Mouse (Mus musculus) gonadal fat pad, adult 2 months (tissue): Measurements from ENCODE around the gene Ube2e3. TPM values are rescaled to one million over a fixed set of nuclear protein-coding genes. Genes with fewer than 3 reads are reported as not detected.

Source experiments
- DNase-seq: peaks from one replicate; pipeline ENCODE4 v3.0.0-alpha.2; 2012; ENCODE audit warnings: low read depth
- polyA plus RNA-seq: library from polyadenylated mRNA; depleted of rRNA; stranded (reverse); fragments of >200 nt; gene quantifications from 2 replicates; pipeline ENCODE4 v1.2.3, GENCODE M21; 2012

The Ube2e3 gene
- polyA plus RNA-seq, 1 experiment: 17.0 TPM

- no peak for DNase-seq
Observed at GRCm38 (mm10) chr2:78882743-78883433, 15.0 kb downstream of the Ube2e3 start.

GRCm38 (mm10) chr2:78886446-78886845, 18.5 kb downstream of the Ube2e3 start:
- DNase-seq: no peak

DNA sequence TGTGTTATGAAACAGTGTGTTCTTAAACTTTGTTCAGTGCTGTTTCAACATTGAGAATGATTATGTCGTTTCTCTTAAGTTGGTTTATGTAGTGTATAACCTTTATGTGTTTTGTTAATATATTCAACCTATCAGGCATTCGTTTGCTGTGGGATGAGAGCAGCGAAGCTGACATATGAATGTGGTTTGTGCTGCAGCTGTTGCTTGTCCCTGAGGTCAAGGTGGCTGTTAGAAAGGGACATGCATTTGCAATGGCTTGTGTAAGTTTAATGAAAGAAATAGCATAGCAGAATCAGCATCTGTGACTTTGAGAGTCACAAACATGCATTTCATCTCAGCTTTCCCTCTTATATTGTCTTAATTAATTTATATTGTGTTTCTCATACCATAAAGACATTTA, 20.3 kb downstream of the Ube2e3 start:
- DNase-seq: no peak

DNA sequence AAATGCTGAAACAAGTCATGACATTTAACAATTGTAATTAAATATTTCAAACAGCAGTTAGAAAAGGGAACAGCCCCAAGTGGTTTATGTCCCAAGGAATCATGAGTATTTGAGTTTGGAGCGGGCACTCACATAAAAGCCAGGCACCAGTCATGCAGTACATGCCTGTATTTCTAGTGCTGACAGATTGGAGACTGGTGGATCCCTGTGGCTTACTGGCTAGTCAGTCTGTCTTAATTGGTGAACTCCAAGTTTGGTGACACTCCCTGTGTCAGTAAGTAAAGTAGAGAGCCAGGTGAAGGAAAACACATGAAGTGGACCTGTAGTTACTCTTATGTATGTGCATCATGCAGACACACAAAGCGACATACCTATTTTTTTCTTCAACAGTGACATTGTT, 27.3 kb downstream of the Ube2e3 start:
- no peak for DNase-seq

DNA sequence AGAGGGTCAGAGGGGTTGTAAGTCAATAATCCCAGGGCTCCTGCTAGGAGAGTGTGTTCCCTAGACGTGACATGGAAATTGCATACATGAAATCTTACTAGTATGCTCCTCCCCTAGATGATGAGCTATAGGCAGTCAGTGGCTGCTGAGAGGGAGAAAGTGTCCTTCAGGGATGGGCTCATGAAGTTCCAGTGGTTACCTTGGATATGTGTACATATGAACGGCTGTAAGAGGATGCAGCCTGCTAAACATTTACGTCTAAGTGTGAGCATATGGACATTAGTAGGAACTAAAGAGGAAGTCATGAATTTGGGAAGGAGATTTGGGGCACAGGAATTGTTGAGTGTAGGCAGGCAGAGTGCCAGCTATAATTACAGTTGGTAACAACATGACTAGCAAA, 38.0 kb downstream of the Ube2e3 start:
- DNase-seq: no peak

DNA sequence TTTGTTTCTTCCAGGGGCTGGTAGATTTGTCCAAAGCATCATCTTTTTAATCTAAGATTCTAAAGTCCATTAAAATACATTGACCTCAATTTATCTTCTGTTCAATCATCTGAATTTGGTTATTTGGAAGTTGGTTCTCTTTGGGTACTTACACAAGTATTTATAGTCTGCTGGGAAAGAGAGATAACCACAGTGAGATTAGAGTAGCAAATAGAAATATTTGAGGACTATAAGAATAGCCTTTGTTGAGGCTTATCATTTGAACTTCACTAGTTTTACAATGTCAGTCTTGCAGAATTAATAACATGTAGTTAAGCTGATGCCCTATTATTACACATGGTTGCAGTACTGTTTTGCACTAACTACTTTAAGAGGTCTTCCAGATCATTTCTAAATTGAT, 43.6 kb downstream of the Ube2e3 start:
- no peak for DNase-seq

- DNase-seq: no peak
Observed at GRCm38 (mm10) chr2:78914861-78915260, 46.9 kb downstream of the Ube2e3 start.

DNA sequence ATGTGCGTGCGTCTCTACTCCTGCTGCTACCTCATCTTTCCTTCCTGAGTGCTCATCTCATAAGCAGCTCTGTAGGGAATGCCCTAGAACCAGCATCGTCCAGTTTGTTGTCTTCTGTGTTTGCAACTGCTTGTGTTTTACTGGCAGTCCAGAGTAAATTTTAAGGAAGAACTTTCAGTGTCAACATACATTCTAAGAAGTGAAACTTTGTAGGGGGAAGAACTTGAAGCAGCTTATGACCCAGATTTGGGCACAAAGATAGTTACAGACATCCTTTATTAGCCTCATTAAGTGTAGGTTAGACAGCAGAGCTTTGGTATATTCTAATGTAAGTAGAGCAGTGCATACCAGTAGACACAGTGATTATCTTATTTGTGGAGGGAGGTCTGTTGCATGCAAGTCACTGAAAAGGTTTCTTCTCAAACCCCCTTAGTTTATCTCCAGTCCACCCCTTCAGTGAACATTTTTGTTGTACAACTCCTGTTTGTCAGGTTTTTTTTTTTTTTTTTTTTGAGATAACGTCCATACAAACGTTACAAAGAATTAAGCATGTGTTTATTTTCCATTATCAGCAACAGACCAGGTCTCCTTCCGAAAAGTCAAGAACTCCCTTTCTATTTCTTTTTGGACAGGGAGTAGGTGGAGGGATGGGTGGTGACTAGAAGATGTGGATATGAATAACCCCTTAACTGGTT, 55.2 kb downstream of the Ube2e3 start:
- no peak for DNase-seq

GRCm38 (mm10) chr2:78925807-78926206, 57.9 kb downstream of the Ube2e3 start:
- no peak for DNase-seq

DNA sequence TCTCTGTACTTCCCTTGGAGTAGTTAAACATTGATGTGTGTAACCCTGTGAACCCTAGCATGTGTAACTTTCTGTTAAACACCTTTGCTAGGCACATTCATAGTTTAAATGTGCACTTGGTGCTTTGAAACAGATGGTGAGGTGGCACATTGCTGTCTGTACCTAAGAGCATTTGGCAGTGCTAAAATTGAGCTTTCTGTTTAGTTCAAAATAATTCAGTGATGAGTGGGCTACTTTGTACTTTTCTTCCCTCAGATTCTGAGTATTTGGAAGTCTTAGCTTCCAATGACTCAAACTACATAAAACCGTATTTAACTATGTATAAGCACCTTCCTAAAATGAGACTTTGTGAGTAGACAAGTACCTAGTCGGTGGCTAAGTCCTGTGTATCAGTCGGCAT, 59.7 kb downstream of the Ube2e3 start:
- DNase-seq: no peak

DNA sequence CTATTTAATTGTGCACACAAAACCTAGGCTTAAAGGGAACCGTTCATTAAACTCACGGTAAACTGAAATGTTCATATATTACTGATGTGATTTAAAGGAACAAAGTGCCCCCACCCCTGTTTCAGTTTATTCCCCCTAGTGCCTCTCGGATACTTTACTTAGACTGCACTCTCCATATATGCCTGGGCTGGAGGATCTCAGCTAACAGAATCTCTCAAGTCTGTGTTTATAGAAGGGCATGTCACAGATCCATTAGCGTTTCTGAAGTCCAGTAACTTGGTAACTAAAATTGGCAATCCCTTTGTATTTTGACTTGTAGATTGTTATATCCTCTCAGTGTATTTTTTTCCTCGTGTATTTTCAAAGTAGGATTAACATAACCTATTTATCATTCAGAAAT, 60.2 kb downstream of the Ube2e3 start:
- DNase-seq: no peak

DNA sequence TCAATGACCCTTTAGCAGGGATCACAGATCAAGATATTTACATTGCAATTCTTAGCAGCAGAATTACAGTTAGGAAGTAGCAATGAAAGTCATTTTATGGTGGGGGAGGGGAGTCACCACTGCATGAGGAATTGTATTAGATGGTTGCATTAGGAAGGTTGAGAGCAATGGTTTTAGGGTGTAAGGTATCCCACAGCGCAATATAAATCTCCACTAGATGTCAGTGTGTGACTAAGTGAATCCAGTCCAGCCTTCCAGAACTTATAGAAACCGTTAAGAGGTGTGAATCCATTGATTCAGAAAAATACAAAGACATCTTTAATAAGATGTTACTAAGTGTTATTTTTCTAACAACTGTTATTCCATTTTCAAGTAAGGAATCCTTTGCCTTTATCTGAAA, 63.4 kb downstream of the Ube2e3 start:
- no peak for DNase-seq

GRCm38 (mm10) chr2:78959451-78959850, 91.5 kb downstream of the Ube2e3 start:
- DNase-seq: no peak

- no peak for DNase-seq
Observed at GRCm38 (mm10) chr2:78960288-78960687, 92.4 kb downstream of the Ube2e3 start.

DNA sequence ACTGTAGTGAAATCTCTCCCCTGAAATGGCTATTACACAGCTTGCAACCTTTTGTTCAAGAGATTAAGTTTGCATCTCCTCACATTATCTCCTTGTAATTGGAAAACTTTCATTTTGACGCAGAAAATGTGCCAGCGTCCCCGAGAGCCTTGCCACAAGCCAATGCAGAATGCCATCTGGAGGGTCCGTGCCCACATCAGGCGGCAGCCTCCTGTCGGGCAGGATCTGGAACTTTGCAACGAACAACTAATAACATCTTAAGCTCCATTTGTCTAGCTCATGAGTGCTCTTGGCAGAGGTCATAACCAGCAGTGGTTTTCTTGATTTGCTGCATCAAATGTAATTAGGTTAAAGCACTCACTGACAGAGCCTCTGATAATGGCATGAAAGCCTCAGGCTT, 93.1 kb downstream of the Ube2e3 start:
- DNase-seq: no peak

DNA sequence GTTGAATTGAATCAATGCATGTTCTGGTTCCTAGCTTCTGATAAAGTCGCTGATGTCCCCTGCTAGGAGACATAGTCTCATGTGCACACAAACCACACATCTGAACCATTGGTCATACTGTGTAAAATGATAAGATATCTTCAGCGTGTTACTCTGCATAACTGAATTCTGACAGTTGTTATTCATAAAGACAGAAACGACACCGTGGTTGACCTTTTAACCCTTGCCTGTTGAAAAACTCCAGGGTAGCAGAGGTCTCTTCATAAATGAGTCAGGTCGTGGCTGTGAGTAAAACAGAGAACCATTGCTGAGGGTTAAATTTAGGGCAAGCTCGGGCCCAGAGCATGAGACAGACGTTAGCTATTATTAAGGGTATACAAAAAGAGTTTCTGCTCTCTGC, 93.7 kb downstream of the Ube2e3 start:
- no peak for DNase-seq

- DNase-seq: no peak
Observed at GRCm38 (mm10) chr2:78964995-78965394, 97.1 kb downstream of the Ube2e3 start.

DNA sequence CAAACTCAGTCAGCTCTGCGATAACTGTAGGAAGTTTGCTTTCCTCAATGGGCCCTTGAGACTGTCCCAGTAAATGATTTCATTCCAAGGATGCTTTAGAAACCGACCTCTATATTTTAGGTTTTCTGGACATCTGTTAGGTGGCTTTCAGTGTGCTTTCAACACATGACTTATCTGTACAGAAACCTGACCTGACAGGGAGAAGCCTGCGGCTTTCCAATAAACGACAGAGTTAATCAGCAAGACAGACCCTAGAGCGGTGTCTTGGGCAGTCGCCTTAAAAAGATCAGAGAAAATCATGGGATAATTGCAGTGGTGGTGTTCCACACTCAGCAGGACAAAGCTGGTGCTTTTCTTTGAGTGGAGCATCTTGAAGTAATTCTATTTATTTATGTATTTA, 97.5 kb downstream of the Ube2e3 start:
- DNase-seq: no peak

DNA sequence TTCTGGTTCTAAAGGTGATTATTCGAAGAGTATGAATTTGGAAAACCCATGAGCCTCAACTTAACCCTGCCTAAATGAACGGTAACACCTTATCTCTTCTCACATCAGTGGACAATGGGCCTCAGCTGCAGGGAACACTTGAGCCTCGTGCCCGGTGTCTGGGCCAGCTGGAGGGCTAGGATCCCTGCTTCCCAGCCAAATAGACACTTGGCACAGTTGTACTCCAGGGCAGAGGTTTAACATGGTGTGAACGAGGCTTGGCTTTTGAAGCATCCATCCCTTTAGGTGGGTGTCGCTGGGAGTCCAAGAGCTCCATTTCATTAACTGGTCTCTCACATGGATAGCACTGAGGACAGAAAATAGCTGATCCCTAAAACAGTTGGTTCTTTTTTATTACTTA, 102.2 kb downstream of the Ube2e3 start:
- no peak for DNase-seq
